Mouse (Mus musculus): ENCODE measurements at regions not wholly inside any gene's neighbourhood (a gene's known extent, or its start where the extent isn't known, plus 50 kb on each side); places are given as distances from the start of the nearest gene placed in this dataset.

DNA sequence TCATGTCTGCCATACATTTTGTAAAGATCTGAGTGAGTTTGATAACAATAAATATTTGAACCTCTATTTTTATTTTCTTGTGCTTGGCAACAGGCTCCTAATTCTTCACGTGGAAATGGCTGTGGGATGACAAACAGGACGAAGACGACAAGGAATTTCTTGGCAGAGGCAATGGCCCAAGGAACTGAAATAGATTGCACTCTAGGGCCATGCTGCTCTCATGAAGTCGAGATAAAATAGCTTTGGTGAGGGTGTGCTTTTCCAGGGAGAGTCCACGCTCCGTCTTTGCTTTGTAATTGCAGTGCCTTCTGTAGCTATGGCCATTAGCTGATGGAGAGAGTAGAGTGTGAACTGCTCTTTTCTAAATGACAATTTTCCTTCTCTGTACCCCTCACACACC is 50.9 kb upstream of the 1810046K07Rik start:
- DNase-seq = no peak

- no peak for DNase-seq
Measured at GRCm38 (mm10) chr9:51393921-51394320, 65.2 kb upstream of the 1810046K07Rik start.

GRCm38 (mm10) chr9:51394372-51394771 is 65.7 kb upstream of the 1810046K07Rik start:
- DNase-seq = peak; percentile 20 to 43

GRCm38 (mm10) chr9:51396801-51397200 is 68.1 kb upstream of the 1810046K07Rik start:
- DNase-seq = no peak

DNA sequence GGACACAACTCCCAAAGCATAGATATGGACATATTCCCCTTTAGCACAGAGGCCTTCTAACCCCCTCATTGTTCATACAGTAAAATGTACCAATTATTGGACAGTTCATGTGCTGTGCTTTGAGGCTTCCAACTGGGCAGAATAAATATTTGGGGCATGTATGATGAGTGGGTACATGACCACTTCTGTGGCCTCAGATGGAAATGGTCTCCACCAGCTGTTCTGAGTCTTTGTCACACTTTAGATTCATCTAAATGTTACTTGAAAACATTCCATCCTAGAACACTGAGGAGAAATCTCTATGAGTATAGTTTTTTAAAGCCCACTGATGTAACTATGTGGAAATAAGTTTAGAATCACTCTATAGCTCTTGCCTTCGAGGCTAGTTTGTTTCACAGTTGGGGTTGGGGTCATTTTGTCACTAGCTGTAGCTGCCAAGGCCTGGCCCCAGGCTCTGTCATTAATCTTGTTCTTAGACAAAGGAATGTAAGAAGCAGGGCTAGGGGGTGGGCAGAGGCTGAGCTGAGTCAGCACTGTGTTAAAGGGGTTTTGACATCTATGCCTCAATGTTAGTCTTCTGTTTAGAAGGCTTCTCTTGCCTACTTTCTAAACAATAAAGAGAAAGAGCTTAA is 69.0 kb upstream of the 1810046K07Rik start:
- DNase-seq = no peak

DNA sequence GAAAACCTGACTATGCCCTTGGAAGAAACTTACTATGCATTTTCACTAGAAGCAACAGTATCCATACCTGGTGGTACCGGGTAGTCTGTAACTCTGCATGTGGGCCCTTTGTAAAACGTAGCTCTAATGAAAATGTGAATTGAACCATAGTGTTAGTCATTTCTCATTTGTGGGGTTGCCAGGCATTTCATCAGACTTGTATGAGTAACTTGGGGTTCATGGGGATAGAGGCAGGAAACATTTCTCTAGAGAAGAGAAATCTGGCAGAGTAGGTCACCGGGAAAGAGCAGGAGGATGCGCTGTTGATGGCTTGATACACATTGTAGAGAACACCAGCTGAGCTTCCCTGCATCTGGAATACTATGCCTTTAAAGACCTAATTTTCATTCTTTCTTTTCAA is 70.2 kb upstream of the 1810046K07Rik start:
- no peak for DNase-seq

DNA sequence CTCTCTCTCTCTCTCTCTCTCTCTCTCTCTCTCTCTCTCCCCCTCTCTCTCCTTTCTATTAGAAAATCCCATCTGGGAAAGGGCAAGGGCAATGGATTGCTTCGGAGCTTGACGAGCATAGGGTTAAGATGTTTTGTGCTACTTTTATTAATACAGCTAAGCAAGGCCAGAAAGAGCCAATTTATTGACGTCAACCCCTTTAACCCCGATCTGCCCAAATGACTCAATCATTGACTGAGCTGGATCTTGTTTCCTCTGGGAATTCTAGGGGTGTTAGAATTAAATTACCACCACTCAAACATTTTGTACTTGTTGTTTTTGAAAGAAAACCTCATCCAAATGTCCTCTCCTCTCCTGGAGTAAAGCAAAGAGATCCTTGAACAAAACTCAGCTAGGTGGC is 70.6 kb upstream of the 1810046K07Rik start:
- no peak for DNase-seq

DNA sequence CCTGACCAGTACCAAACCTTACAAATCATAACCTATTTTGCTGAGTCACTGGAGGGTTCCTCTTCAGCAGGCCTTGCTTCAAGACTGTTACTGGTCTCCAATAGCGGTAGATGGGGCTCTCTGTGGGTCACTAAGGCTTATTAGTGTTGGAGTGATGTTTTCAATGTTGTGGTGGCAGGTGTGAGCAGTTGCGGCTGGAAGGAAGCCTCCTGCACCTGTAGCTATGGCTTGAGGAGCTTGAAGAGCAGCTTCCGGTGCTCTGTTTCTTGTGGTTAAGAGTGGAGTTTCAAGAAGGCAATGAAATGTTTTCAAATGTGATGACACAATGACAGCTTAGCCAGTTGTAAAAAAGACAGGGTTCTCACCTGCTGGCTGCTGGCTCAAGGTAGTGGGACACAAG is 73.1 kb upstream of the 1810046K07Rik start:
- no peak for DNase-seq

DNA sequence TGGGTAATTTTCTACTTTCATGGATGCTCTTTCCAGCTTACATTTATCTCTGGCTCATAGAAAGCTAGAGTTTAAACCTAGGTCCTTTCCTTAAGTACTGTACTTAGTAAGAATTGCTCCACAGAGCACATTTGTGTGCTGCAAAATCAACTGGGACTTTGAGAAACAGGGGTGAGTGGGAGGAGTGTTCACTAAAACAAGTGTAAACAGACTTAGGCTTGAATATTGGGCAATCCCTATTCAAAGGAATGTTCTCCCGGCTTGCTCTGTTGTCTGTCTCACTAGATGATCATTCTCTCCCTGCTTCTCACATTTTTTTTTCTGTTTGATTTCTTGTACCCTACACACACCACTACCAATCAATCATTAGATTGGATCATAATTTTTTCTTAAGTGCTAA is 79.3 kb upstream of the 1810046K07Rik start:
- peak in 1 of 2 experiments; percentile 15 for DNase-seq

DNA sequence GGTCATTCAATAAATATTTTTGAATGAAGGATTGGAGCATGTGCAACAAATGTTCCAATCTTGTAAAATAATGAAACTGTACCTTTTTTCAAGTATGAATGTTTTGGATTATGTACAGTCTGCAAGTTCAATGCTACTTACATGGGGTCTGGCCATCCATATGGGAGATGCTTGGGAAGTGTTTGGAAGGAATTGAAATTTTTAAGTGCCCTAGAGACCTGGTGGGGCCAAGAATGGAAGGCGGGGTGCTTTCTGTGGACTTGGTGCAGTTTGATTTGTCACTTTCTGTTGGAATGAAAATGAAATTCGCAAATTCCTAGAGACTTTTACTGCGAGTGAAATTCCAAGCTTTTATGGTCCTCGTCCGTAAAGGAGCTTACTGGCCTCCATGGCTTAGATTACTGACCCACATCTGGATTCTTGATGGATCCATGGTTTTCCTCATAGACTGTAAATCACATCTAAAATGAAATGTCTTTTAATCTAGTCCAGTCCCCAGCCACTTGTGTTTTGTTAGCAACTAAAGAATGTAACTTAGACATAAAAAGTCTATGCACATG is 90.3 kb upstream of the 1810046K07Rik start:
- DNase-seq = no peak

DNA sequence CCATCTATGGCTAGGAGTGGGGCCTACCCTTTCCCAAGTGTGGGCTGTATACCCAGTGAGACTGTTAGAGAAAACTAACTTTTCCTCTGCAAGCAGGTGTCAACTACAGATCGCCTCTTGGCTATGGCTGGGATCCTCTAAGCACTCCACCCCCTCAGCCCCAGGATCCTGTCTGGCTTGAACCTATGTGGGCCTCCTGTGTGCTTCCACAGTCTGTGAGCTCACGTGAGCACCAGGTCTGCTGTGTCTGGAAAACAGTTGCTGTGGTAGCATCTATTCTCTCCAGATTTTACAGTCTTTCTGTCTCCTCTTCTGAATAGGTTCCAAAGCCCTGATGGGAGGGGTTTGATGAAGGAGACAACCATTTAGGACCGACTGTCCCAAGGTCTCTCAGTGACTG is 93.8 kb upstream of the 1810046K07Rik start:
- no peak for DNase-seq

- DNase-seq = no peak
Measured at GRCm38 (mm10) chr9:51423341-51423740, 94.6 kb upstream of the 1810046K07Rik start.

DNA sequence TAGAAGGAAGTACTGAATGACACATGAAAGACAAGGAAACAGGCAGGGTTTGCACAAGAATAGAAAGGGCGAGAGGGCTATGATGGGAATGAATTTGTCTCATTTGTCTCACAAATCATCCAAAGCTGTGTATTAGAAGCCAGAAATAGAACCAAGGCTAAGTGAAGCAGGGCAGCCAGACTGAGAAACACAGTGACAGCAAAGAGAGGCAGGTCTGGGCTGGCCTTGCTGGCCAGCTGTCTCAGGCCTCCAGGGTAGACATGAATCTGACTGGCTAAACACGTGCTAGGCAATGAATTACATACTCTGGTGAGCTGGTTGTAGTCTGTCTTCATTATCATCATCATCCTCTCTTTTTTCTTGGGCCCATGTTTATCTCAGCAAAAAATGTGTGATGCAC is 101.7 kb upstream of the 1810046K07Rik start:
- no peak for DNase-seq

GRCm38 (mm10) chr9:51437130-51437529 is 108.4 kb upstream of the 1810046K07Rik start:
- no peak for DNase-seq

DNA sequence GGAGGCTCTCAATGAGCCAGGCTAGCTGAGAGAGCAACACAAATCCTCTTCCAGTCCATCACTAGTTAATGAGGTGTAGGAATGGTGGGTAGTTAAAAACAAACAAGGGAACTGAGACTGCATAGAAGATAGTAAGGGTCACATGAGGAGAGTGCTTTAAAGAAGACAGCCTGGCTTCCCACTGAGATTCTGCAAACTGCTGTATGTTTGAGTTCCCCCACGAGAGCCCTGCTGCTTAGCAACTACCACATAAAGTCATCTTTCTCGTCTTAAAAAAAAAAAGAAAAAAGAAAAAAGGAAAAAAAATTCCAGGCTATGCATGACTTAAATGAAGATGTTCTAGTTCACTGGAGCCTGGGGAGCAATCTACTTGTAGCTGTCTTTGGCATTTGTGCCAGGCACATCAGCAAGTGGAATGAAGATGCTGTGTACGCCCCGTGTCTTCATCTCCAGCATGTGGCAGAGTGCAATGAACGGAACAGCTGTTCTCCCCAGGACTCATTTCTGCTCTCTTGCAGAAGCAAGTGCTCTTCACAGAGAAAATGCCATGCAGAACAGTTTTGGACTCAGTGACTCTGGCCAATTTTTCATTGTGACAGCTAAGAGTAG is 113.2 kb upstream of the 1810046K07Rik start:
- no peak for DNase-seq

DNA sequence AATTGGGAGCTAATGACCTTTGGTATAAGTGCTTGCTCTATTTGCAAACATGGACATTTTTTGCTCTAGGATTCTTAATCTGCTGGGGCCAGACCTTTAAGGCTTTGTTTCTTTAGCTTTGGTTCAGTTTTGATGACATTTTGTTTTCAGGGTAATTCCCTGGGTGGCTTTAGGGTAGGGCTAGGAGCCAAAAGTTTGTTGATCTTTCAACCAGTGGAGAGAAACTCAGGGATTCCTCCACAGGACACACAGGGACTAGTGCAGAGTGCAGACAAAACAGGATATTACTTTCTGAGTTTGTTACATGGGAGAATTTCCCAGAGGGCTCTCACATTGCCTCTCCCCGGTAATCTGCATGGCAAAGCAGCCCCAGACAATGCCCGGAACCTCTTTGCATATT is 127.0 kb upstream of the 1810046K07Rik start:
- DNase-seq = no peak

GRCm38 (mm10) chr9:51462463-51463024 is 133.8 kb upstream of the 1810046K07Rik start:
- no peak for DNase-seq

DNA sequence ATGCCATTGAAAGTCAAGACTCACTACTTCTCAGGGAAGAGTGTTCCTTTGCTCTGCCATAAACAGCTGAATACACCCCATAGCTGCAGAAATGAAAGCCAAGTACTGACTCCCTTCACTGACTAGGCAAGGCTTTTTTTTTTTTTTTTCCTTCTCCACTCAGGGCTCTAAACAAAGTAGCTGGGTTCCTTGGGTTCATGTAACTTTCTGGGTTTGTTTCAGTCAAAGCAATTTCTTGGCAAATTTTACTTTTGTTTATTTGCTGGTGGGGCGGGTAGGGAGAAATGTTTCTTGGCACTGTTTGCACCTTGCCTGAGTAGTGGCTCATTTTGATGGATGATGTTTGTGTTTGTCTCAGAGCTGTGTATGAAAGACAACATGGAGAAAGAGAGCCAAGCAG is 141.3 kb upstream of the 1810046K07Rik start:
- DNase-seq = no peak

DNA sequence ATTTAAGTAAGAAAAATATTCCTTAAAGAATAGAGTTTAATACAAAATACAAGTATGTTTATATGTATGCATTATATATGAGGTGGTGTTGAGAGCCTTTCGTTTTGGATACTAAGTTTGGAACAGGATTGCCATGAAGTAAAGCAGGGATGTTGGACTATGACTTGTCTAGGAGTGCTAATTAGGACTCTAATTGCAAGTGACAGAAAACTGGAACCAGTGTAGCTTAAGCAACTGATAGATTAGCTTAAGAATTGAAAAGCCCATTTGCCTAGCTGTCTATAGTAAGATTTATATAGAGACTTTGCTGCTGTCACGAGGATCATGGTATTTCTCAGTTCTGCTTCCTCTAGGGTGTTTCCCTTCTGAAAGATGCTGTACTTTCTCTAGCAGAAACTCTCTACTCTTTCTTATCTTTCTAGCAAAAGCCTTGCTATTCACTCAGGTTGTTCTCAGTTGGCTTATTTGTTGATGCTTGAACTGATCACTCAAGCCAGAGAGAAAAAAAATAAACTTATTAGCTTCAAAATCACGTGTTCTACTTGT is 147.9 kb upstream of the 1810046K07Rik start:
- no peak for DNase-seq

DNA sequence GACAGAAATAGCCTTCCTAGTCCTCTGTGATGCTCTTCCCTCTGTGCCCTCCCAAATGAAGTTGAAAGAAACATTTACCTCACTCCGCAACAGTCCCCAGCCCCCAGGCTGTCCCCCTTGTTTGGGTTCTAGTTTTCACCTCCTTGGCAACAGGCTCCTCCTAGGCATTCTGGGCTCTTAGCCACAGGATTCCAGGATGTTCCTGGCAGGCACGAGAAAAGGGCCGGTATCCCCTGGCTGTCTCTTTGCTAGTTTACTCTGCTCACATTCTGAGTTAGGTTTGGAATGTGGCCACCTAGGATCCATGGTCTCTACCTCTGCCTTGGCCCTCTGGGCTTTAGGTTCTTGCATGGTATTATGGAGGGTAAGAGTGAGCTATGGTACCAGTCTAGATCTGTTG is 159.1 kb upstream of the 1810046K07Rik start:
- peak in 1 of 2 experiments; percentile 27 for DNase-seq

- no peak for DNase-seq
Measured at GRCm38 (mm10) chr9:51507265-51507913, 178.7 kb upstream of the 1810046K07Rik start.

GRCm38 (mm10) chr9:51517643-51518042 is 188.9 kb upstream of the 1810046K07Rik start:
- DNase-seq = peak in 1 of 2 experiments; percentile 7

- DNase-seq = peak; percentile 4 to 20
Measured at GRCm38 (mm10) chr9:51518376-51518775, 189.7 kb upstream of the 1810046K07Rik start.

Measured in lung, adult 18-20 months (tissue).